Mouse (Mus musculus): ENCODE data around the gene Elf4. TPM values are rescaled to one million over a fixed set of nuclear protein-coding genes. Genes with fewer than 3 reads are reported as not detected.

Gene Elf4
- polyA plus RNA-seq (2016; fragmentation: Nextera tagmentation; extraction: Ambion mirVana): 1.6 and 1.8 TPM in 2 replicates

DNA sequence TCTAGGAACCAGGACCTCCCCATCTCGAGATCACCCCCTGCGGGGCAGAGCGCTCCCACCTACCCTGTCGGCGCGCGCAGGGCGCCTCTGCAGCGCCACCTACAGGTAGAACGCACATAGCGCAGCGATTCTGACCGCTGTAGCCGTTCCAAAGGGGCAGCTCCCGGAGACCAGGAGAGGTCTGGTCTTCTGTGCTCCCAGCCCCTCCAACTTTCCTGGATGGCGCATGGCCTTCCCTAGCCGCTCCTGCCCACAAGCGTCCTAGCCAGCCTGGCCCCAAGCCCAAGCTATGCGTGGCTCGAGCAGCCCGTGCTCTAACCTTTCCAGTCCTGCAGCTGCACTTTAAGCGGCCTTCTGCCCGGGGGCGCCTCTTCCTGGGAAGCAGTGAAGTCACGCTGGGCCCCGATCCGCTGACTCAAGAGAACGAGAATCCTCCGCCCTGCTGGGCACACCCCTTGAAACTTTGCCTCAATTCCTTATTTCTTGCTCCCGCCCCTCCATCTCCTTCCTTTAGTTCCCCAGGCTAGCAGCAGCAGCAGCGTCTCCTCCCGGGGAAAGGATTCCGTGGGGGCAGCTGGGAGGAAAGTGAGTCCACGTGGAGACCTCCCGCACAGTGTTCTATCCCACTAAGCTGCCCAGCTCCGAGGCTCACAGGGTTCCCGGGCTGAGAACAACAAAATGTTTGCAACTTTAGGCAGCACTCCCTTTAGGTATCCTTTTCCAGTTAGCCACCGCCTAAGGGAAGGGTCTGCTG lies at the start of gene Elf4:
Gene Elf4, minus strand, starts transcription at position 379 of the 754 bp plus-strand sequence.
- H3K4me2 ChIP-seq (replicated peaks): peak within 1 kb of the TSS; percentile 59
- no peaks in the 10 kb centered on the region for H3K9me3 ChIP-seq
- H3K4me3 ChIP-seq: peak within 1 kb of the TSS; percentile 32
- 0 out of 2 replicates have a peak within 1 kb of the TSS, but pooled peaks have one; percentile 6 for H3K9ac ChIP-seq (replicated peaks)
- H3K27ac ChIP-seq (replicated peaks): no peak within 1 kb of the TSS
- 21% methylated on average over 38 of the region's 38 CpGs for WGBS
- no peaks in the 10 kb centered on the region for H3K4me1 ChIP-seq
- peaks cover 3% of the 10 kb centered on the region for H3K27me3 ChIP-seq
- peak; percentile 81 for ATAC-seq (ENCODE audit: low FRiP score, low read depth)
- no peaks in the 10 kb centered on the region for H3K36me3 ChIP-seq

DNA sequence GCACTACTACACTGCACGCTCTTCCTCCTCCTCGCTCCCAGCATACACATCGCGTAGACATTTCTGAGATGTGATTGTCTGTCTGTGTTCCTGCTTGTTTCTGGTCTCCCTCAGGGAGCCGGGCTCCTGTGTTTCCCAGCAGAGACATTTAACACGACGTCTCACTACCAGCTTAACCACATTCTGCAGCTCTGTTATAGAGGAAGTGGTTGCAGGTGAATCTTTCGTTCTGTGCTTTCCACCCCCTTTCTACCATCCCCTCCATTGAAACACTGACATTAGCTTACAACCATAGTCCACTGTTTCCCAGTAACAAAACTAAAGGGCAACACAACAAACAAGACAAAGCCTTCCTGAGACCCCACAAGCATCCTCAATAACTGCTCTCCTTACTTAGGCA lies 30.8 kb upstream of the Elf4 start:
- Histone ChIP-seq H3K9me3 (no peaks in the 10 kb centered on the region), H3K36me3 (peaks cover 5% of the 10 kb centered on the region; the same call in 1 of the 2 replicates), H3K27ac (replicated peaks) (no peak overlapping the region), H3K4me3 (no peak overlapping the region), H3K27me3 (no peaks in the 10 kb centered on the region), H3K4me1 (no peaks in the 10 kb centered on the region), H3K9ac (replicated peaks) (no peak overlapping the region), H3K4me2 (replicated peaks) (no peak overlapping the region)
- WGBS: 94% methylated on average over 8 of the region's 8 CpGs
- no peak for ATAC-seq (ENCODE audit: low FRiP score, low read depth)

DNA sequence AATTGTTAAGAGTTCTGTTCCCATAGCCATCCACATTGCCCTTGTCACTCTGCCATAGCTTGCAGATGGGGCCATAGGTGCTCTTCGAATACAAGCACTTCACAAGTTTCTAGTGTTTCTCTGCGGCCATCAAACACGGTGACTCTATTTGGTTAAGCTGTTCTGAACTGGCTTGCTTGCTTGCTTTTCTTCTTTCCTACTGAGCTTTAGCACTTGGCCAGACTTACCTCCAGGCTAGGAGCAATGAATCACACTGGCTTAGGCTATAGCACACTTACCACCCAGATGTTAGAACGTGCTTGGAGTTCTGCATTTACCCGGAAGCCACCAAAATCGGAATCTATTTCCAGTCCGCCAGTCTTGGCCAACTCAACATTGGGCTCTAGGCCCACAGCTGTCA lies 18.8 kb upstream of the Elf4 start:
- no peaks in the 10 kb centered on the region for H3K4me1 ChIP-seq
- H3K36me3 ChIP-seq: peaks cover 34% of the 10 kb centered on the region
- no peak overlapping the region for H3K27ac ChIP-seq (replicated peaks)
- 95% methylated on average over 7 of the region's 7 CpGs for WGBS
- no peak overlapping the region for H3K9ac ChIP-seq (replicated peaks)
- no peaks in the 10 kb centered on the region for H3K27me3 ChIP-seq
- no peak overlapping the region for H3K4me3 ChIP-seq
- ATAC-seq (ENCODE audit: low FRiP score, low read depth): no peak
- H3K4me2 ChIP-seq (replicated peaks): no peak overlapping the region
- no peaks in the 10 kb centered on the region for H3K9me3 ChIP-seq

DNA sequence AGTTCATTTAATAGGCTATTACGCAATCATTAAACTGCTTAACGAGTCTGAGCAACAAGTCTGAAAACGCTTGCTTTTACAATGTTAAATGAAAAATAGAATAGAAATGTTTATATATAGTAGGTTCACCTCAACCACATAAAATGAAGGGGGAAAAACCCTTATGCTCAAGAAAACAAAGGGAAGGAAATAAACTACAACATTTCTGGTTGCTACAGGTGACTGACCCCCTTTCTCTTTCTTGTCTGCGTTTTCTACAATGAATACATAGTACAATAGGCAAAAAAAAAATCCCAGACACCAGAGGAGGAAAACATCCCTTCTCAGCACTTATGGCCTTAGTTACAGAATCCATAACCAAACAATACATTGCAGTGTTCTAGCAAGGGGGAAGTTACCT lies 18.2 kb upstream of the Elf4 start:
- Histone ChIP-seq H3K27me3 (no peaks in the 10 kb centered on the region), H3K4me3 (no peak overlapping the region), H3K36me3 (peaks cover 34% of the 10 kb centered on the region), H3K27ac (replicated peaks) (no peak overlapping the region), H3K9ac (replicated peaks) (no peak overlapping the region), H3K4me1 (no peaks in the 10 kb centered on the region), H3K4me2 (replicated peaks) (no peak overlapping the region), H3K9me3 (no peaks in the 10 kb centered on the region)
- ATAC-seq (ENCODE audit: low FRiP score, low read depth): no peak
- 84% methylated on average over 4 of the region's 4 CpGs for WGBS

DNA sequence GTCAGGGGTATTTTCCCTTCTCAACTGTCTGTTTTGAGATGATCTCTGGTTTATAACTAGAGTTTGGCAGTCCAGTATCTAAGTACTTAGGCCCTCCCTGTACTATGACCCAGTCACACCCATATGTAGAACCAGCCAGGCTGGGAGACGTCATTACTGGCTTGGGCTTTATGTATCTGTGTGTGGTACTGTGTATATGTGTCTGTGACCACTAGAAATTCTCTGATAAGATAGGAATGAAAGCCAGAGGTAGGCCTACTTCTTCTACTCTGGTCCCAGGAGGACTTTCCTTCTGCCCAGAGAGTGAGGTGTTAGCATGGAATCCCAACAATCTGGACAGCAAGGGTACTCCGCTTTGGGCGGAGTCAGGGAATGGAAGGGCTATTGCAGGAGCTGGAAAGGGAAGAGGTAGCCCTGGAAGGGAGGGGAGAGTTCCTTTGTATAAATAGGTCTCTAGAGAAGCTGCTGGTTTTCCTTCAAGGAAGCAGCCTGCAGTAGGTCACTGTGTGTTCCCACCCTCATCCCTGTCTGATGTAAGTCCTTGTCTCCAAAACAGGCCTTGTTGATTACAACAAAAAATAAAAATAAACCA lies 4.5 kb upstream of the Elf4 start:
- Histone ChIP-seq H3K27me3 (no peaks in the 10 kb centered on the region; the same call in 1 of the 2 replicates), H3K9ac (replicated peaks) (no peak overlapping the region)
- WGBS: 85% methylated on average over 3 of the region's 3 CpGs

DNA sequence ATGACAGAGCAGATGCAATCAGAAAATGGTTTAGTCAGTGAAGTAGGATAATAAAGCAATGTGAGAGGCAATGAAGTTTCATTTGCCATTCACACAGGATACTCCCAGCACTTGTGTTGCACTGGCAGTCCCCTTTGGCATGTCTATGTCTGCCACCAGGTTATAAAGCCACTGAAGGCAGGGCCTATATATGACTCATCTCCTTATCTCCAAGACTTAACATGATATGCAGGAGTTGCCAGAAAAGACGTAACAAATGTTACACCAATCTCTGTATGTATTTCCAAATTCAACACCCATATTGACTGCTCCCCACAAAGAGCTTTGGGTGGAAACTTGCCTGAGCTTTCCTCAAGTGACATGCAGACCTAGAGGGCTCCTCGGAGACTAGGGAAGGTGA lies 3.2 kb upstream of the Elf4 start:
- H3K9me3 ChIP-seq: no peaks in the 10 kb centered on the region
- H3K9ac ChIP-seq (replicated peaks): no peak overlapping the region
- WGBS: 88% methylated on average over 2 of the region's 2 CpGs
- no peaks in the 10 kb centered on the region for H3K4me1 ChIP-seq
- H3K4me2 ChIP-seq (replicated peaks): no peak overlapping the region
- ATAC-seq (ENCODE audit: low FRiP score, low read depth): no peak
- H3K36me3 ChIP-seq: no peaks in the 10 kb centered on the region
- H3K27ac ChIP-seq (replicated peaks): no peak overlapping the region
- H3K27me3 ChIP-seq: peaks cover 3% of the 10 kb centered on the region
- no peak overlapping the region for H3K4me3 ChIP-seq

More for the DNA sequence above, 4.5 kb upstream of the Elf4 start:
- H3K27ac ChIP-seq (replicated peaks): no peak overlapping the region
- H3K4me2 ChIP-seq (replicated peaks): no peak overlapping the region
- H3K9me3 ChIP-seq: no peaks in the 10 kb centered on the region
- H3K36me3 ChIP-seq: 0 out of 2 replicates have a peak, but pooled peaks cover 3% of the 10 kb centered on the region
- no peak overlapping the region for H3K4me3 ChIP-seq
- no peaks in the 10 kb centered on the region for H3K4me1 ChIP-seq
- ATAC-seq (ENCODE audit: low FRiP score, low read depth): no peak

DNA sequence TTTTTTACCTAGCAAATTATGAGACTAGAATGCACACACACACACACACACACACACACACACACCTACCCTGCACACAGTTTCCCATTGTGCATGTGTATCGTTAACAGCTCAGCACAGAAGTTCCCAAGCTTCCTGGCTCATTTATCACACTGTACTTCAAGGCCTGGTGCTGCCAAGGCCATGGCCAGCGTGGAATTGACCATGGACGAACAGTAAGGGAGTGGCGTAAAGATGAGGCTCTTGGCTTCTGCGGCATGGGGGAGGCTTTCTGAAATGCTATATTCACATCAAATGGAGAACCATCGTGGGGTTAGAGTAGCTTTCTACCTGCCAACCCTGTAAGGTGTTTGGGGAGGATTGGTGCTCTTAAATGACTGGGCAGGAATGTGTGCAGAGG lies 1.5 kb upstream of the Elf4 start:
- Histone ChIP-seq H3K27me3 (peaks cover 3% of the 10 kb centered on the region), H3K9me3 (no peaks in the 10 kb centered on the region), H3K27ac (replicated peaks) (no peak overlapping the region), H3K4me3 (no peak overlapping the region), H3K36me3 (no peaks in the 10 kb centered on the region), H3K9ac (replicated peaks) (no peak overlapping the region), H3K4me1 (no peaks in the 10 kb centered on the region), H3K4me2 (replicated peaks) (no peak overlapping the region)
- 91% methylated on average over 6 of the region's 6 CpGs for WGBS
- no peak for ATAC-seq (ENCODE audit: low FRiP score, low read depth)

DNA sequence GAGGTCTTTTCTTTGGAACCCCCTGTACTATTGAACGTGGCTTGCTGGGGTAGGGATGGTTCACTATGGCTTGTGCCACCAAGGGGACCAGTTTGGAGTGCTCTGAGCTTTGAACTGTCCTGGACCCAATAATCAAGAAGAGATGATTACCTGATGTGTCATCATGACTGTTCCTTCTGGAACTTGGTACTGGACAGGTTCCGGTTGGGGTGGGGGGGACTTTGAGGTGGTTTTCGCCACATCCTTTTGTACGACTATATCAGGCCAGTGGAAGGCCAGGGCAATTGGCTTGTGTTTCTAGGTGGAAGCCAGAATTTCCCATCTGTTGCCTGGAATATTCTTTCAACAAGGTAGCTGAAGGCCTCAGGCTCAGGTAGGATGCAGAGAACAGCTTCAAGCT lies 704 bp upstream of the Elf4 start:
- no peak overlapping the region for H3K4me2 ChIP-seq (replicated peaks)
- H3K4me3 ChIP-seq: no peak overlapping the region
- H3K27me3 ChIP-seq: peaks cover 3% of the 10 kb centered on the region
- WGBS: 86% methylated on average over 4 of the region's 4 CpGs
- H3K9me3 ChIP-seq: no peaks in the 10 kb centered on the region
- no peak overlapping the region for H3K27ac ChIP-seq (replicated peaks)
- H3K36me3 ChIP-seq: no peaks in the 10 kb centered on the region
- ATAC-seq (ENCODE audit: low FRiP score, low read depth): no peak
- H3K4me1 ChIP-seq: no peaks in the 10 kb centered on the region
- H3K9ac ChIP-seq (replicated peaks): no peak overlapping the region

DNA sequence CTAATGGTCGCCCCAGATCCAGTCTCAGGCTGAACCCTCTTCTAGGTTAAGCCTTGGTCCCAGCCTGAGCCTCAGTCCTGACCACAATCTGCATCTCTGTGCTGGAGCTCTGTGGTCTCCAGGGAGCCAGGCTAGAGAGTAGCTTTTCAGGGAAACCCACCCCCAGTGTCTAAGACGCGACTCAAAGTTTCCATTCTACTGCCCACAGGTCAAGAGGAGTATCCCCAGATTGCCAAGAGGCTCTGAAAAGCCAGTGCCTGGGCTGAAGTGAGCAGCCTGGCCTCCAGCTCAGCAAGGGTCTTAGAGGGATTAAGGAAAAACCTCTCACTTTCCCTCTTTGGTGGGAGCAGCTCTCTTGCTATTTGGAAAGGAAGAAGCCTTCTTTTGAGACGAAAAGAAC lies 635 bp downstream of the Elf4 start:
- WGBS: 45% methylated on average over 4 of the region's 4 CpGs
- peak overlapping the region; percentile 59 for H3K4me2 ChIP-seq (replicated peaks)
- 0 out of 2 replicates have a peak, but pooled peaks have one; percentile 19 for ATAC-seq (ENCODE audit: low FRiP score, low read depth)
- no peak overlapping the region for H3K9ac ChIP-seq (replicated peaks)
- no peaks in the 10 kb centered on the region for H3K4me1 ChIP-seq
- peak overlapping the region; percentile 32 for H3K4me3 ChIP-seq
- H3K36me3 ChIP-seq: no peaks in the 10 kb centered on the region
- H3K27ac ChIP-seq (replicated peaks): no peak overlapping the region
- H3K27me3 ChIP-seq: peaks cover 3% of the 10 kb centered on the region
- H3K9me3 ChIP-seq: no peaks in the 10 kb centered on the region

DNA sequence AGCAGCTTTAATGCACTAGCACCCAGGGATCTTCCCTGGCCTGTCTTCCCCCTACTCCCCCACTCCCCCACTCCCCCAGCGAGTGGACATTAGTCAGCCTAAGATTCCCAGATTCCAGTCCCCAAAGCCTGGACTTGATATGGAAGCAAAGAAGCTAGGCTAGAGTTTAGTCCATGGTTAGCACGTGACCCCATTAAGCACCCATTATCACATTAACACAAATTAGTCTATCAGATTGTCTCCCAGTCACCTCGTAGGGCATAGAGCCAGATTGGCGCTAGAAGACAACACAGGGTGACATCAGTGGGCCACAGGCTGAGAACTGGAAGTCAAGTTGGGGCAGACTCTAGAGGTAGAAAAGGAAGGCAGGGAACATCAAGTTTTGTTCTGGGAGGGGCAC lies 1.9 kb downstream of the Elf4 start:
- Histone ChIP-seq H3K9ac (replicated peaks) (no peak overlapping the region), H3K4me1 (no peaks in the 10 kb centered on the region), H3K27ac (replicated peaks) (no peak overlapping the region), H3K9me3 (no peaks in the 10 kb centered on the region), H3K36me3 (no peaks in the 10 kb centered on the region), H3K27me3 (peaks cover 5% of the 10 kb centered on the region), H3K4me2 (replicated peaks) (no peak overlapping the region), H3K4me3 (no peak overlapping the region)
- 80% methylated on average over 4 of the region's 4 CpGs for WGBS
- no peak for ATAC-seq (ENCODE audit: low FRiP score, low read depth)

DNA sequence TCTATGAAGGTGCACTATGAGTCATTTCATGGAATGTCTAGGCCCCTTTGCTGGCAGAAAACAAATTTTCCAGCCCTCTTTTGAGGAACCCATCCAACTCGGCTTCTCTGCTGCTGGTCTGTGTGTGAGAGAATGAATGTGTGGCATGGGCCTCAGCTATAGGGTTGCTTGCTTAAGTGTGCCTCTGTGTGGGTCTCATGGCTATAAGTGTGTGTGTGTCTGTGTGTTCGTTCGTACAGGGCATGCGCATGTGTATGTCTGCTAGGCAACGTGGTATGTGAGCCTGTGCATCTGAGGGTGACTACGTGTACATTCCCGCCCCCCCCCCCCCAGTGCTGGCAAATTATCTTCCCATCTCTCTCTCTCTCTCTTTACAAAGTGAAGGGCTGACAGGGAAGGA lies 2.4 kb downstream of the Elf4 start:
- Histone ChIP-seq H3K27ac (replicated peaks) (no peak overlapping the region), H3K27me3 (peaks cover 10% of the 10 kb centered on the region), H3K4me3 (no peak overlapping the region), H3K36me3 (no peaks in the 10 kb centered on the region), H3K9me3 (no peaks in the 10 kb centered on the region), H3K9ac (replicated peaks) (no peak overlapping the region), H3K4me2 (replicated peaks) (no peak overlapping the region), H3K4me1 (no peaks in the 10 kb centered on the region)
- 90% methylated on average over 7 of the region's 7 CpGs for WGBS
- no peak for ATAC-seq (ENCODE audit: low FRiP score, low read depth)

DNA sequence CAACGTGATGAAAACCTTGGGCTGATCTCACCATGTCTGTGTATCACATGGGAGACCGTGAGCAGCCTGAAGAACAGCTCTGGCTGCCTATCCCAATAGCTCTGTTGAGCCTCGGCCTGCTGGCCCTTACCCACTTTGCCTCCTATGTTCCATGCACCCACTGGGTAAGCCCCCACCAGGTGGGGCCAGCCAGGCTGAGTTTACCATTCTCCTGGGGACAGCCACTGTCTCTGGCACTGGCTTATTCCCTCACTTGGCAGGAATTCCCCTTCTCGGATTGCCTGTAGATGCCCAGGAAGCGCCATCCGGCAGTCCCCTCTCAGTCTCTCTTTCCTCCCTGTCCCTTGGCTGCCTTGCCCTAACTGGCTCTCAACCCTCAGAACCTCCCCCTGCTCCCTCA lies 6.0 kb downstream of the Elf4 start:
- 70% methylated on average over 6 of the region's 6 CpGs for WGBS
- H3K27me3 ChIP-seq: peaks cover 42% of the 10 kb centered on the region
- no peak overlapping the region for H3K4me2 ChIP-seq (replicated peaks)

More for the DNA sequence above, 6.0 kb downstream of the Elf4 start:
- no peak for ATAC-seq (ENCODE audit: low FRiP score, low read depth)
- Histone ChIP-seq H3K4me1 (no peaks in the 10 kb centered on the region), H3K27ac (replicated peaks) (no peak overlapping the region), H3K36me3 (no peaks in the 10 kb centered on the region), H3K9me3 (no peaks in the 10 kb centered on the region), H3K4me3 (no peak overlapping the region), H3K9ac (replicated peaks) (no peak overlapping the region)
